Comparison of ENCODE assay signal across 11 mouse cellular contexts in genomic region chr11:79287447-79287846, GRCm38 (mm10). TPM values are rescaled to one million over a fixed set of nuclear protein-coding genes. Genes with fewer than 3 reads are reported as not detected.
DNase-seq lines count a peak whose midpoint lies in the region; ATAC-seq and TF ChIP-seq lines count a peak whose summit lies in the region.
"Had no signal": no experiment of that assay in that cellular context is flagged by ENCODE, and none has a peak within 500 bp of the region (broad histone marks: within the 10 kb centered on the region; RNA-seq: fewer than 3 reads in every experiment).

No protein-coding gene starts in this region.

- H3K4me2 ChIP-seq in liver, embryonic 11.5 days = peak overlapping the region; percentile 49

- intact Hi-C loops in heart, postnatal 36 days (cut with DNase I) = no loop called here

- WGBS in bone marrow, adult 2 months = 9% methylated on average over 6 of the region's 6 CpGs
- WGBS in liver, embryonic 11.5 days = 33% methylated on average over 6 of the region's 6 CpGs
- 62% methylated on average over 6 of the region's 6 CpGs for WGBS in thymus, adult 2 months

- H3K9me3 ChIP-seq in liver, embryonic 11.5 days (ENCODE audit: control insufficient read depth, low read length) = no peaks in the 10 kb centered on the region; the same call in 1 of the 2 replicates

- no peaks in the 10 kb centered on the region for H3K36me3 ChIP-seq in liver, embryonic 11.5 days (ENCODE audit: control insufficient read depth, insufficient read depth, low read length)
- no peaks in the 10 kb centered on the region for H3K36me3 ChIP-seq in thymus, adult 2 months (ENCODE audit: control insufficient read depth, insufficient read depth, low read length)

- TF ChIP-seq POLR2A in bone marrow, adult 2 months (IDR thresholded peaks at IDR 0.05; ENCODE audit: borderline replicate concordance, control insufficient read depth, low read depth, low read length) = no peak
- no peak for TF ChIP-seq POLR2A in thymus, adult 2 months (IDR thresholded peaks at IDR 0.05; ENCODE audit: control insufficient read depth, extremely low read depth, insufficient read depth, low read length, poor library complexity)

- TF ChIP-seq CTCF in bone marrow, adult 2 months (IDR thresholded peaks at IDR 0.05; ENCODE audit: control insufficient read depth, insufficient read depth, low read length) = no peak
- TF ChIP-seq CTCF in thymus, adult 2 months (IDR thresholded peaks at IDR 0.05; ENCODE audit: borderline replicate concordance, control insufficient read depth, extremely low read depth, insufficient read depth, low read length, poor library complexity) = no peak

- ATAC-seq in liver, embryonic 11.5 days (replicated peaks; ENCODE audit: low FRiP score) = no peak; the same call in 1 of the 2 replicates
- peak; percentile 84 for ATAC-seq in megakaryocyte, adult 5-6 weeks (ENCODE audit: poor library complexity, severe bottlenecking)
- no peak for ATAC-seq in inflammation-experienced regulatory T-cells, adult 6 months

- no peaks in the 10 kb centered on the region for H3K27me3 ChIP-seq in liver, embryonic 11.5 days (replicated peaks; ENCODE audit: control insufficient read depth, insufficient read depth, low read length)
- H3K27me3 ChIP-seq in thymus, adult 2 months (ENCODE audit: control insufficient read depth, insufficient read depth, low read length) = no peaks in the 10 kb centered on the region
- H3K27me3 ChIP-seq: CH12.LX had no signal

- H3K27ac ChIP-seq in bone marrow, adult 2 months (ENCODE audit: control insufficient read depth, insufficient read depth, low read depth, low read length, poor library complexity) = peak overlapping the region; percentile 79
- peak overlapping the region; percentile 51 for H3K27ac ChIP-seq in liver, embryonic 11.5 days (ENCODE audit: low read depth, low read length)
- no peak overlapping the region for H3K27ac ChIP-seq in thymus, adult 2 months (ENCODE audit: control insufficient read depth, insufficient read depth, low read length)

- H3K4me3 ChIP-seq in bone marrow, adult 2 months (replicated peaks; ENCODE audit: control insufficient read depth, low read depth, low read length) = no peak overlapping the region
- no peak overlapping the region for H3K4me3 ChIP-seq in liver, embryonic 11.5 days (ENCODE audit: low read depth, low read length)
- no peak overlapping the region for H3K4me3 ChIP-seq in thymus, adult 2 months (ENCODE audit: control insufficient read depth, insufficient read depth, low read length)

- DNase-seq in heart, adult 9 months (ENCODE audit: low spot score in 2 of 2) = peak; percentile 51 to 62
- DNase-seq in heart, postnatal 36 days = no peak
- DNase-seq in liver, embryonic 11.5 days (ENCODE audit: low spot score) = no peak
- no peak for DNase-seq in thymus, adult 2 months
- DNase-seq in c-Kit-positive CD71-positive TER-119-positive erythroid progenitor cells, embryonic 14.5 days (ENCODE audit: low spot score) = no peak
- DNase-seq: adrenal gland, postnatal 14 days; gastrocnemius, postnatal 10 days had no signal

- no peak overlapping the region for H3K9ac ChIP-seq in liver, embryonic 11.5 days (ENCODE audit: low read depth, low read length)

- H3K4me1 ChIP-seq in bone marrow, adult 2 months (ENCODE audit: control insufficient read depth, insufficient read depth, low read length) = peaks cover 9% of the 10 kb centered on the region; the same call in 1 of the 2 replicates
- peaks cover 12% of the 10 kb centered on the region for H3K4me1 ChIP-seq in liver, embryonic 11.5 days (replicated peaks; ENCODE audit: control insufficient read depth, insufficient read depth, low read length)
- H3K4me1 ChIP-seq in thymus, adult 2 months (replicated peaks; ENCODE audit: control insufficient read depth, insufficient read depth, low read length) = peaks cover 9% of the 10 kb centered on the region

RNA-seq across cellular contexts. Expression of gene Gm9964, which starts 9.3 kb away (rescaled TPM):
- not detected for total RNA-seq in heart, postnatal 36 days (2021)
- polyA plus RNA-seq in bone marrow, adult 2 months (2011; ENCODE audit: insufficient read depth, insufficient read length, low replicate concordance, missing spikeins) = not detected in 2 replicates
- not detected in 2 replicates for polyA plus RNA-seq in liver, embryonic 11.5 days (2014; fragmentation: Nextera tagmentation; extraction: Ambion mirVana)
- total RNA-seq in megakaryocyte, adult 5-6 weeks (2015) = not detected in 2 replicates
- not detected in 2 replicates for total RNA-seq in megakaryocyte, adult 5-6 weeks (2017)
- polyA plus RNA-seq in inflammation-experienced regulatory T-cells, adult 6 months (2017; shearing (Covaris generic)) = not detected
- polyA plus RNA-seq in thymus, adult 2 months (2012; rRNA removed) = not detected in 2 replicates
- total RNA-seq: adrenal gland, postnatal 14 days; CH12.LX; gastrocnemius, postnatal 10 days had no signal

RNA-seq across cellular contexts. Expression of gene Wsb1, which starts 33.0 kb away (rescaled TPM):
- total RNA-seq in heart, postnatal 36 days (2021) = 10 to 100 TPM; 14.7 to 14.9 TPM
- polyA plus RNA-seq in bone marrow, adult 2 months (2011; ENCODE audit: insufficient read depth, insufficient read length, low replicate concordance, missing spikeins) = 22.8 and 53.1 TPM in 2 replicates
- polyA plus RNA-seq in liver, embryonic 11.5 days (2014; fragmentation: Nextera tagmentation; extraction: Ambion mirVana) = 114 and 123 TPM in 2 replicates
- 246 and 264 TPM in 2 replicates for total RNA-seq in megakaryocyte, adult 5-6 weeks (2015)
- 158 and 170 TPM in 2 replicates for total RNA-seq in megakaryocyte, adult 5-6 weeks (2017)
- polyA plus RNA-seq in inflammation-experienced regulatory T-cells, adult 6 months (2017; shearing (Covaris generic)) = 100 to 1,000 TPM in 1 of 3 experiments, 10 to 100 TPM in 2; 76.6 to 101 (median 89.4) TPM
- polyA plus RNA-seq in thymus, adult 2 months (2012; rRNA removed) = 87.5 and 102 TPM in 2 replicates

RNA-seq across cellular contexts. Expression of gene Nf1, which starts 52.0 kb away (rescaled TPM):
- 10 to 100 TPM; 28.4 to 33.8 TPM for total RNA-seq in heart, postnatal 36 days (2021)
- polyA plus RNA-seq in bone marrow, adult 2 months (2011; ENCODE audit: insufficient read depth, insufficient read length, low replicate concordance, missing spikeins) = 2.3 and 3.0 TPM in 2 replicates
- 4.9 TPM in 2 replicates for polyA plus RNA-seq in liver, embryonic 11.5 days (2014; fragmentation: Nextera tagmentation; extraction: Ambion mirVana)
- total RNA-seq in megakaryocyte, adult 5-6 weeks (2015) = 16.5 and 18.7 TPM in 2 replicates
- total RNA-seq in megakaryocyte, adult 5-6 weeks (2017) = 9.9 and 15.7 TPM in 2 replicates
- polyA plus RNA-seq in inflammation-experienced regulatory T-cells, adult 6 months (2017; shearing (Covaris generic)) = 1 to 10 TPM; 2.0 to 2.7 (median 2.4) TPM
- 6.9 and 8.2 TPM in 2 replicates for polyA plus RNA-seq in thymus, adult 2 months (2012; rRNA removed)

Comparison
In these comparisons a context has a peak if more than half of its experiments do, and no peak if none do; other contexts are left out.
1. DNase-seq: peak in heart, adult 9 months (2 of 2); none in heart, postnatal 36 days (0 of 2), liver, embryonic 11.5 days (single experiment), thymus, adult 2 months (single experiment) and c-Kit-positive CD71-positive TER-119-positive erythroid progenitor cells, embryonic 14.5 days (single experiment).